In the genomic region with DNA sequence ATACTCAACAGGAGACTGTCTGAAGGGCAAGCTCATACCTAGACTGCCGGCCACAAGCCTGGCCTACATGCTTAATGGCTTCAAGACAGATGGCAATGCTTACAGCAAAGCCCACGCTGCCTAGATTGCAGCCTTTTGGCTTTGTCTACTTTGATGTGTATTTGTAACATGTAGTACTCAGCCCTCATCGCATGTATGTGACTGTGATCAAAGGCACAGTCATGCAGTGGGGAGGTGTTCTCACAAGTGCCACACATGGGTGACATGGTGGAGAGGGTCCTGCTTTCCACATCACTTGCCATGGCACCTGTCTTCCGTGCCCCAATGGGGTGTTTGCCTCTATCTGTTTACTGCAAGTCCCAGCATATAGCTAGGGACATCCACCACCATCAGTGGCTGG, we compare ENCODE assay signal across 13 mouse cellular contexts. TPM values are rescaled to one million over a fixed set of nuclear protein-coding genes. Genes with fewer than 3 reads are reported as not detected.
DNase-seq lines count a peak whose midpoint lies in the region; ATAC-seq and TF ChIP-seq lines count a peak whose summit lies in the region.
"Had no signal": no experiment of that assay in that cellular context is flagged by ENCODE, and none has a peak within 500 bp of the region (broad histone marks: within the 10 kb centered on the region; RNA-seq: fewer than 3 reads in every experiment).

No protein-coding gene starts in this region.

- no peak for DNase-seq in cerebellum, adult 2 months
- DNase-seq in cerebellum, adult 8-10 months, result no peak
- no peak for DNase-seq in heart, adult 9 months (ENCODE audit: low spot score in 2 of 2)
- DNase-seq in liver, adult 2 months (ENCODE audit: extremely low read depth, low read depth, low spot score), result no peak
- no peak for DNase-seq in liver
- no peak for DNase-seq in thymus, postnatal 10 days (ENCODE audit: low spot score in 2 of 2)
- DNase-seq: cerebellum, adult 9-10 months had no signal

- WGBS in cerebellum, adult 2 months, result 42% methylated on average over 4 of the region's 4 CpGs
- WGBS in heart, embryonic 16.5 days, result 74% methylated on average over 4 of the region's 4 CpGs
- 53% methylated on average over 4 of the region's 4 CpGs for WGBS in liver, adult 2 months
- 88% methylated on average over 4 of the region's 4 CpGs for WGBS in intestine, postnatal 0 days

- H3K9ac ChIP-seq in heart, embryonic 16.5 days (ENCODE audit: low read length), result peak overlapping the region; percentile 38; the same call in 1 of the 2 replicates
- H3K9ac ChIP-seq in liver, adult 2 months (ENCODE audit: low read depth, low read length), result peak overlapping the region; percentile 18
- H3K9ac ChIP-seq in intestine, postnatal 0 days (ENCODE audit: low read depth, low read length), result no peak overlapping the region
- H3K9ac ChIP-seq: hindbrain, embryonic 15.5 days; neural tube, embryonic 12.5 days had no signal

- H3K36me3 ChIP-seq in heart, embryonic 16.5 days (ENCODE audit: control insufficient read depth, insufficient read depth), result peaks cover 20% of the 10 kb centered on the region
- H3K36me3 ChIP-seq in liver, adult 2 months (ENCODE audit: control insufficient read depth, insufficient read depth, low read length), result peaks cover 13% of the 10 kb centered on the region
- peaks cover 73% of the 10 kb centered on the region for H3K36me3 ChIP-seq in intestine, postnatal 0 days (ENCODE audit: control insufficient read depth, insufficient read depth)

- TF ChIP-seq POLR2A in cerebellum, adult 2 months (IDR thresholded peaks at IDR 0.05; ENCODE audit: borderline replicate concordance, insufficient read depth, low read length), result no peak
- TF ChIP-seq POLR2A in liver, adult 2 months (IDR thresholded peaks at IDR 0.05; ENCODE audit: extremely low read depth, insufficient read depth, low read length), result no peak

- TF ChIP-seq CTCF in cerebellum, adult 2 months (IDR thresholded peaks at IDR 0.05; ENCODE audit: borderline replicate concordance, insufficient read depth, low read depth, low read length), result no peak
- no peak for TF ChIP-seq CTCF in liver, adult 2 months (IDR thresholded peaks at IDR 0.05; ENCODE audit: low read depth, low read length)
- TF ChIP-seq CTCF in intestine, postnatal 0 days (IDR thresholded peaks at IDR 0.05; ENCODE audit: low read depth), result no peak

- peaks cover 5% of the 10 kb centered on the region; the same call in 1 of the 2 replicates for H3K4me1 ChIP-seq in cerebellum, adult 2 months (ENCODE audit: control insufficient read depth, insufficient read depth, low read length)
- H3K4me1 ChIP-seq in heart, embryonic 16.5 days (ENCODE audit: control insufficient read depth, insufficient read depth, low read length), result peaks cover 42% of the 10 kb centered on the region
- H3K4me1 ChIP-seq in liver, adult 2 months (ENCODE audit: control insufficient read depth, insufficient read depth, low read length), result peaks cover 42% of the 10 kb centered on the region
- H3K4me1 ChIP-seq in intestine, postnatal 0 days (replicated peaks; ENCODE audit: control insufficient read depth, insufficient read depth, low read length), result peaks cover 9% of the 10 kb centered on the region
- H3K4me1 ChIP-seq: hindbrain, embryonic 15.5 days had no signal

- H3K4me2 ChIP-seq in heart, embryonic 16.5 days (ENCODE audit: low read depth, low read length), result no peak overlapping the region
- no peak overlapping the region for H3K4me2 ChIP-seq in intestine, postnatal 0 days (replicated peaks; ENCODE audit: low read depth)
- H3K4me2 ChIP-seq: hindbrain, embryonic 15.5 days; neural tube, embryonic 12.5 days had no signal

- H3K27ac ChIP-seq in cerebellum, adult 2 months (ENCODE audit: insufficient read depth, low read length), result peak overlapping the region; percentile 33; the same call in 1 of the 2 replicates
- peak overlapping the region; percentile 88 for H3K27ac ChIP-seq in heart, embryonic 16.5 days (ENCODE audit: low read length)
- H3K27ac ChIP-seq in liver, adult 2 months (replicated peaks; ENCODE audit: insufficient read depth, low read depth, low read length), result peak overlapping the region; percentile 78
- H3K27ac ChIP-seq in intestine, postnatal 0 days (ENCODE audit: low read depth, low read length), result peak overlapping the region; percentile 43; the same call in 1 of the 2 replicates
- H3K27ac ChIP-seq: hindbrain, embryonic 15.5 days; neural tube, embryonic 12.5 days had no signal

- H3K9me3 ChIP-seq in heart, embryonic 16.5 days (replicated peaks; ENCODE audit: control insufficient read depth, low read length), result peaks cover 6% of the 10 kb centered on the region
- peaks cover 3% of the 10 kb centered on the region; the same call in 1 of the 2 replicates for H3K9me3 ChIP-seq in intestine, postnatal 0 days (ENCODE audit: control insufficient read depth)
- H3K9me3 ChIP-seq: hindbrain, embryonic 15.5 days had no signal

- no peak overlapping the region for H3K4me3 ChIP-seq in cerebellum, adult 2 months (replicated peaks; ENCODE audit: insufficient read depth, low read depth, low read length)
- no peak overlapping the region for H3K4me3 ChIP-seq in heart, embryonic 16.5 days (ENCODE audit: low read length)
- H3K4me3 ChIP-seq in liver, adult 2 months (ENCODE audit: insufficient read depth, low read depth, low read length), result no peak overlapping the region
- H3K4me3 ChIP-seq in intestine, postnatal 0 days (ENCODE audit: low read depth, low read length), result no peak overlapping the region
- H3K4me3 ChIP-seq: erythroblast, embryonic 14.5 days; hindbrain, embryonic 15.5 days; neural tube, embryonic 12.5 days had no signal

- no peak for ATAC-seq in heart, embryonic 16.5 days (replicated peaks; ENCODE audit: extremely low read depth, insufficient read depth, low FRiP score)
- ATAC-seq in intestine, postnatal 0 days, result no peak
- ATAC-seq: forebrain, embryonic 16.5 days had no signal

- peaks cover 12% of the 10 kb centered on the region; the same call in 1 of the 2 replicates for H3K79me2 ChIP-seq in liver, adult 2 months (ENCODE audit: control insufficient read depth, insufficient read depth, low read length)

- no peaks in the 10 kb centered on the region for H3K27me3 ChIP-seq in cerebellum, adult 2 months (ENCODE audit: control insufficient read depth, insufficient read depth, low read length)
- H3K27me3 ChIP-seq in heart, embryonic 16.5 days (ENCODE audit: control insufficient read depth, insufficient read depth, low read length), result no peaks in the 10 kb centered on the region
- no peaks in the 10 kb centered on the region for H3K27me3 ChIP-seq in liver, adult 2 months (ENCODE audit: control insufficient read depth, insufficient read depth, low read length)
- H3K27me3 ChIP-seq in intestine, postnatal 0 days (replicated peaks; ENCODE audit: control insufficient read depth, insufficient read depth, low read length), result no peaks in the 10 kb centered on the region
- H3K27me3 ChIP-seq: hindbrain, embryonic 15.5 days; neural tube, embryonic 12.5 days had no signal

RNA-seq across cellular contexts. Expression of gene Per2, which starts 12.6 kb away (rescaled TPM):
- 15.4 and 18.1 TPM in 2 replicates for polyA plus RNA-seq in cerebellum, adult 2 months (2012; rRNA removed)
- polyA plus RNA-seq in heart, embryonic 16.5 days (2015; fragmentation: Nextera tagmentation; extraction: Ambion mirVana), result 4.9 and 6.2 TPM in 2 replicates
- total RNA-seq in liver, adult 2 months (2014; rRNA removed), result 5.7 and 7.7 TPM in 2 replicates
- polyA plus RNA-seq in liver, adult 2 months (2012; rRNA removed), result 3.9 and 4.9 TPM in 2 replicates
- polyA plus RNA-seq in intestine, postnatal 0 days (2015; fragmentation: Nextera tagmentation; extraction: Ambion mirVana), result 7.2 and 7.9 TPM in 2 replicates

RNA-seq across cellular contexts. Expression of gene Hes6, which starts 32.7 kb away (rescaled TPM):
- polyA plus RNA-seq in cerebellum, adult 2 months (2012; rRNA removed), result 28.2 and 31.4 TPM in 2 replicates
- polyA plus RNA-seq in heart, embryonic 16.5 days (2015; fragmentation: Nextera tagmentation; extraction: Ambion mirVana), result 105 and 117 TPM in 2 replicates
- total RNA-seq in liver, adult 2 months (2014; rRNA removed), result 64.6 and 97.0 TPM in 2 replicates
- polyA plus RNA-seq in liver, adult 2 months (2012; rRNA removed), result 107 and 112 TPM in 2 replicates
- 84.1 and 84.8 TPM in 2 replicates for polyA plus RNA-seq in intestine, postnatal 0 days (2015; fragmentation: Nextera tagmentation; extraction: Ambion mirVana)

RNA-seq across cellular contexts. Expression of gene Ilkap, which starts 47.9 kb away (rescaled TPM):
- polyA plus RNA-seq in cerebellum, adult 2 months (2012; rRNA removed), result 101 and 103 TPM in 2 replicates
- polyA plus RNA-seq in heart, embryonic 16.5 days (2015; fragmentation: Nextera tagmentation; extraction: Ambion mirVana), result 112 and 113 TPM in 2 replicates
- 50.3 and 54.7 TPM in 2 replicates for total RNA-seq in liver, adult 2 months (2014; rRNA removed)
- 25.2 and 32.0 TPM in 2 replicates for polyA plus RNA-seq in liver, adult 2 months (2012; rRNA removed)
- 51.2 TPM in 2 replicates for polyA plus RNA-seq in intestine, postnatal 0 days (2015; fragmentation: Nextera tagmentation; extraction: Ambion mirVana)

RNA-seq across cellular contexts. Expression of gene Traf3ip1, which starts 47.9 kb away (rescaled TPM):
- 17.6 and 20.0 TPM in 2 replicates for polyA plus RNA-seq in cerebellum, adult 2 months (2012; rRNA removed)
- 5.5 and 5.7 TPM in 2 replicates for polyA plus RNA-seq in heart, embryonic 16.5 days (2015; fragmentation: Nextera tagmentation; extraction: Ambion mirVana)
- 3.2 and 3.6 TPM in 2 replicates for total RNA-seq in liver, adult 2 months (2014; rRNA removed)
- polyA plus RNA-seq in liver, adult 2 months (2012; rRNA removed), result 3.4 and 3.8 TPM in 2 replicates
- polyA plus RNA-seq in intestine, postnatal 0 days (2015; fragmentation: Nextera tagmentation; extraction: Ambion mirVana), result 3.3 and 3.7 TPM in 2 replicates

Comparison
In these comparisons a context has a peak if more than half of its experiments do, and no peak if none do; other contexts are left out.
1. H3K27ac ChIP-seq: peak in every context shown above with its lines; median percentile 88 in heart, embryonic 16.5 days; 78 in liver, adult 2 months; 43 in intestine, postnatal 0 days; 33 in cerebellum, adult 2 months.